In the genomic region with DNA sequence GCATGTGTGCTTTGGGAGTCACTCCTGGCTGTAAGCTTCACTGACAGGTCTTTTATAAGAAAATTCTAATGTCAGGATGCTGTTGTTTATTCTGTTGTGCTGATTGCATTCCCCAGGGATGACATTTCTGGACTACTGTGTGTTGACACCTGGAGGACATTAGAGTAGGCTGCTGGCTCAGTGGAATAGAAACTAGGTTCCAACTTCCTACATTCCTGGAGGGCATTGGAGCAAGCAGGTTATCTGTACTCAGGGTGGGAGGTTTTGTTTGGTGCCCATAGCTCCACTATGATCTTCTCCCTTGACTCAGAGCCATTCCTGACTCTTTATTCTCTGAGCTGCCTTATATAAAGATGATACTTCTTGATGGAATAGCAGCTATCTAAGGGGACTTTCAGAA, we compare ENCODE assay signal across 21 mouse cellular contexts. TPM values are rescaled to one million over a fixed set of nuclear protein-coding genes. Genes with fewer than 3 reads are reported as not detected.
DNase-seq lines count a peak whose midpoint lies in the region; ATAC-seq lines count a peak whose summit lies in the region.
"Had no signal": no experiment of that assay in that cellular context is flagged by ENCODE, and none has a peak within 500 bp of the region (broad histone marks: within the 10 kb centered on the region; RNA-seq: fewer than 3 reads in every experiment).

No protein-coding gene starts in this region.

- H3K4me3 ChIP-seq in embryonic facial prominence, embryonic 14.5 days (ENCODE audit: low read depth, low read length): no peak overlapping the region
- H3K4me3 ChIP-seq in embryonic facial prominence, embryonic 10.5 days: no peak overlapping the region
- H3K4me3 ChIP-seq: embryonic facial prominence, embryonic 13.5 days; forebrain, embryonic 13.5 days; forebrain, embryonic 15.5 days had no signal

- no peak overlapping the region for H3K9ac ChIP-seq in embryonic facial prominence, embryonic 14.5 days (ENCODE audit: low read depth, low read length)
- H3K9ac ChIP-seq: embryonic facial prominence, embryonic 13.5 days; forebrain, embryonic 13.5 days; forebrain, embryonic 15.5 days; forebrain, postnatal 0 days had no signal

- H3K9me3 ChIP-seq in embryonic facial prominence, embryonic 14.5 days (ENCODE audit: control insufficient read depth, low read length): no peaks in the 10 kb centered on the region
- no peaks in the 10 kb centered on the region for H3K9me3 ChIP-seq in embryonic facial prominence, embryonic 10.5 days
- H3K9me3 ChIP-seq: embryonic facial prominence, embryonic 13.5 days; forebrain, embryonic 13.5 days; forebrain, embryonic 15.5 days had no signal

- ATAC-seq in embryonic facial prominence, embryonic 14.5 days (ENCODE audit: low read depth): no peak
- ATAC-seq: activated CD4-positive, CD25-positive, alpha-beta regulatory T cell, adult 4 months; forebrain, embryonic 13.5 days; forebrain, embryonic 15.5 days; forebrain, postnatal 0 days; Patski had no signal

- H3K27ac ChIP-seq in embryonic facial prominence, embryonic 14.5 days (replicated peaks; ENCODE audit: low read depth, low read length): no peak overlapping the region
- H3K27ac ChIP-seq in embryonic facial prominence, embryonic 10.5 days (replicated peaks): no peak overlapping the region
- H3K27ac ChIP-seq: embryonic facial prominence, embryonic 13.5 days; forebrain, embryonic 13.5 days; forebrain, embryonic 15.5 days had no signal

- no peaks in the 10 kb centered on the region for H3K36me3 ChIP-seq in embryonic facial prominence, embryonic 14.5 days (ENCODE audit: control insufficient read depth, insufficient read depth, low read length)
- no peaks in the 10 kb centered on the region for H3K36me3 ChIP-seq in embryonic facial prominence, embryonic 10.5 days (replicated peaks)
- H3K36me3 ChIP-seq: embryonic facial prominence, embryonic 13.5 days; forebrain, embryonic 15.5 days had no signal

- no peaks in the 10 kb centered on the region for H3K27me3 ChIP-seq in embryonic facial prominence, embryonic 14.5 days (replicated peaks; ENCODE audit: control insufficient read depth, insufficient read depth, low read length)
- no peaks in the 10 kb centered on the region for H3K27me3 ChIP-seq in embryonic facial prominence, embryonic 10.5 days (replicated peaks; ENCODE audit: low read depth, poor library complexity, severe bottlenecking)
- H3K27me3 ChIP-seq: embryonic facial prominence, embryonic 13.5 days; forebrain, embryonic 13.5 days; forebrain, embryonic 15.5 days; Patski had no signal

- no peaks in the 10 kb centered on the region for H3K4me1 ChIP-seq in embryonic facial prominence, embryonic 14.5 days (ENCODE audit: control insufficient read depth, insufficient read depth, low read length)
- H3K4me1 ChIP-seq in embryonic facial prominence, embryonic 10.5 days: no peaks in the 10 kb centered on the region
- H3K4me1 ChIP-seq: embryonic facial prominence, embryonic 13.5 days; forebrain, embryonic 13.5 days; forebrain, embryonic 15.5 days had no signal

- peak; percentile 7 for DNase-seq in embryonic facial prominence, embryonic 14.5 days (ENCODE audit: low spot score)
- DNase-seq in embryonic facial prominence, embryonic 10.5 days (ENCODE audit: low spot score): no peak
- peak; percentile 58 for DNase-seq in Muller cell, postnatal 12 days (ENCODE audit: inconsistent ontology term)
- peak; percentile 9 for DNase-seq in mesoderm, embryonic 11.5 days (ENCODE audit: low read depth, low spot score)
- DNase-seq in left cerebral cortex, adult 18-20 months (ENCODE audit: low spot score in 2 of 2): no peak
- DNase-seq: adrenal gland, adult 8-10 months; adrenal gland, postnatal 14 days; adrenal gland, postnatal 36 days; cerebellum, adult 11-12 months; cerebellum, adult 2 months; cerebellum, adult 9-11 months; cerebellum, postnatal 14 days; forebrain, postnatal 0 days had no signal

- H3K4me2 ChIP-seq in embryonic facial prominence, embryonic 14.5 days (ENCODE audit: low read depth, low read length): no peak overlapping the region
- H3K4me2 ChIP-seq: embryonic facial prominence, embryonic 13.5 days; forebrain, embryonic 13.5 days; forebrain, embryonic 15.5 days had no signal

RNA-seq across cellular contexts. Expression of a gene that starts 45.3 kb away (rescaled TPM):
- polyA plus RNA-seq in embryonic facial prominence, embryonic 14.5 days (2014; fragmentation: Nextera tagmentation; extraction: Ambion mirVana): 0.10 TPM in 1 of 2 replicates, not detected in the other
- 0.05 and 0.09 TPM in 2 replicates for polyA plus RNA-seq in embryonic facial prominence, embryonic 10.5 days (2016; fragmentation: Nextera tagmentation; extraction: Ambion mirVana)
- under 1 TPM; 0.19 to 0.21 TPM for total RNA-seq in left cerebral cortex, adult 18-20 months (2021)
- total RNA-seq: adrenal gland, postnatal 14 days; MEL had no signal
- polyA plus RNA-seq: activated CD4-positive, CD25-positive, alpha-beta regulatory T cell, adult 4 months; C2C12; cortical plate, adult 2 months; embryonic facial prominence, embryonic 13.5 days; Patski had no signal

Comparison
In these comparisons a context has a peak if more than half of its experiments do, and no peak if none do; other contexts are left out.
1. DNase-seq: peak in embryonic facial prominence, embryonic 14.5 days (single experiment), Muller cell, postnatal 12 days (single experiment) and mesoderm, embryonic 11.5 days (single experiment); none in embryonic facial prominence, embryonic 10.5 days (single experiment) and left cerebral cortex, adult 18-20 months (0 of 2).